Mouse (Mus musculus) ZHBTc4 (cell line): ENCODE results near the gene Bok.

Experiments used
- DNase-seq: peaks from one replicate; pipeline ENCODE4 v3.0.0-alpha.2; 2011; ENCODE audit warnings: low read depth, low spot score

The Bok gene

GRCm38 (mm10) chr1:93741987-93742386 is 56.5 kb downstream of the Bok start:
- no peak for DNase-seq

- DNase-seq: peak; percentile 62
These were observed 57.5 kb downstream of the Bok start for GRCm38 (mm10) chr1:93742910-93743309.
